Mouse (Mus musculus) erythroblast, embryonic 14.5 days (primary cell): ENCODE results near the gene Tnfrsf4.

Experiments
- GATA1 ChIP-seq: IDR thresholded peaks from 2 replicates; pipeline ENCODE4 v1.6.1; 2012; ENCODE audit warnings: low read length, inconsistent platforms, mixed read lengths
- TAL1 ChIP-seq: IDR thresholded peaks from 3 replicates; pipeline ENCODE4 v1.6.1; 2012; ENCODE audit warnings: low read length, inconsistent platforms, mixed read lengths

- TF ChIP-seq TAL1 (no peak), GATA1 (no peak)
Measured at GRCm38 (mm10) chr4:156054130-156054529, 40.5 kb downstream of the Tnfrsf4 start.
